Mouse (Mus musculus) cerebellum, adult 9-11 months (tissue): ENCODE data around the gene Top2a.

Experiments used
- DNase-seq: peaks from one replicate; pipeline ENCODE4 v3.0.0; 2022

Top2a gene

GRCm38 (mm10) chr11:98944897-98945604, 78.9 kb downstream of the Top2a start:
- no peak for DNase-seq

GRCm38 (mm10) chr11:98943741-98944461, 80.1 kb downstream of the Top2a start:
- no peak for DNase-seq
